Mouse (Mus musculus) liver, embryonic 14.5 days (tissue): Measurements from ENCODE around the gene Iqch. TPM values are rescaled to one million over a fixed set of nuclear protein-coding genes. Genes with fewer than 3 reads are reported as not detected.

ENCODE experiments used
- ATAC-seq: fragments of 200-750 bp; cut with Nextera tagmentation; 2 replicates; pipeline ENCODE4 v1.8.0; 2017; ENCODE audit warnings: moderate number of reproducible peaks, mild to moderate bottlenecking, moderate library complexity; ENCODE audit not compliant: insufficient read depth
- DNase-seq, 3 experiments: peaks; one replicate each; pipeline ENCODE4 v3.0.0-alpha.2; 2012 to 2013; ENCODE audit warnings: low read depth in 3 of 3, low spot score in 3 of 3
- H3K27ac ChIP-seq: fragments of 300-500 bp; sonication (generic); 2 replicates; pipeline ENCODE4 v1.5.1; 2014; ENCODE audit warnings: moderate library complexity, mild to moderate bottlenecking, control low read depth, inconsistent platforms
- H3K27me3 ChIP-seq: fragments of 300-500 bp; sonication (generic); 2 replicates; pipeline ENCODE4 v1.6.1; 2014; ENCODE audit warnings: mild to moderate bottlenecking, low read length, moderate library complexity; ENCODE audit not compliant: control insufficient read depth, insufficient read depth
- H3K36me3 ChIP-seq: fragments of 300-500 bp; sonication (generic); replicated peaks from 2 replicates; pipeline ENCODE4 v1.6.1; 2014; ENCODE audit warnings: low read depth; ENCODE audit not compliant: control insufficient read depth, insufficient read depth
- H3K4me1 ChIP-seq, 2 experiments: fragments of 200-500 bp in 1 of 2; fragments of 300-500 bp in 1 of 2; sonication (generic) in 1 of 2; replicated peaks; 2 replicates each; pipeline ENCODE4 v1.6.1; 2012 to 2014; ENCODE audit warnings: antibody characterized with exemption in 1 of 2, inconsistent platforms in 1 of 2, low read length in 1 of 2; ENCODE audit not compliant: control insufficient read depth in 2 of 2, insufficient read depth in 2 of 2
- H3K4me2 ChIP-seq: fragments of 300-500 bp; sonication (generic); 2 replicates; pipeline ENCODE4 v1.6.1; 2014; ENCODE audit warnings: low read depth, mild to moderate bottlenecking, control low read depth, moderate library complexity
- H3K4me3 ChIP-seq, 2 experiments: fragments of 200-500 bp in 1 of 2; fragments of 300-500 bp in 1 of 2; sonication (generic) in 1 of 2; 2 replicates each; pipeline ENCODE4 v1.5.1; 2012 to 2014; ENCODE audit warnings: low read depth in 2 of 2, low read length in 2 of 2, mild to moderate bottlenecking in 2 of 2, control low read depth in 1 of 2, inconsistent platforms in 1 of 2, moderate library complexity in 1 of 2; ENCODE audit not compliant: insufficient read depth in 1 of 2
- H3K9ac ChIP-seq: fragments of 300-500 bp; sonication (generic); replicated peaks from 2 replicates; pipeline ENCODE4 v1.6.1; 2014; ENCODE audit warnings: mild to moderate bottlenecking, control low read depth, moderate library complexity
- H3K9me3 ChIP-seq: fragments of 300-500 bp; sonication (generic); 2 replicates; pipeline ENCODE4 v1.6.1; 2016; ENCODE audit warnings: low read length, mixed read lengths; ENCODE audit not compliant: control insufficient read depth
- CTCF ChIP-seq: IDR thresholded peaks from 2 replicates; pipeline ENCODE4 v1.5.1; 2016; ENCODE audit warnings: antibody characterized with exemption, low read depth, control low read depth
- EP300 ChIP-seq: IDR thresholded peaks from 2 replicates; pipeline ENCODE4 v1.6.1; 2016; ENCODE audit warnings: antibody characterized with exemption, low read depth
- WGBS: fragments of 180-500 bp; shearing (Covaris S2); extraction: QIAGEN DNeasy Blood & Tissue Kit; methylation state at CpG from one replicate; pipeline ENCODE4 v1.1.7; 2014; ENCODE audit not compliant: insufficient replicate concordance; 5-methylcytosine and 5-hydroxymethylcytosine counted together
- polyA plus RNA-seq, 2 experiments: library from polyadenylated mRNA; depleted of rRNA in 1 of 2; stranded (reverse) in 1 of 2; unstranded in 1 of 2; fragments of >200 nt; fragmentation: Nextera tagmentation in 1 of 2; extraction: Ambion mirVana in 1 of 2; gene quantifications; 2 replicates each; pipeline versions ENCODE4 v1.2.1 to v1.2.3; 2012 to 2014

The Iqch gene
- polyA plus RNA-seq, 2 experiments, result not detected

- TF ChIP-seq EP300 (no peak), CTCF (no peak)
- Histone ChIP-seq H3K9ac (no peak overlapping the region), H3K4me3 (no peak overlapping the region), H3K27me3 (no peaks in the 10 kb centered on the region), H3K4me2 (no peak overlapping the region), H3K9me3 (no peaks in the 10 kb centered on the region), H3K4me1 (no peaks in the 10 kb centered on the region), H3K27ac (no peak overlapping the region), H3K36me3 (no peaks in the 10 kb centered on the region)
- DNase-seq (no peak), ATAC-seq (no peak)
- 12% methylated on average over 6 of the region's 6 CpGs for WGBS
Observed at GRCm38 (mm10) chr9:63571895-63572294, 30.4 kb downstream of the Iqch start.

GRCm38 (mm10) chr9:63568808-63569207 lies 33.5 kb downstream of the Iqch start:
- Histone ChIP-seq H3K4me3 (no peak overlapping the region), H3K36me3 (no peaks in the 10 kb centered on the region), H3K27me3 (no peaks in the 10 kb centered on the region), H3K27ac (no peak overlapping the region), H3K9me3 (no peaks in the 10 kb centered on the region), H3K4me1 (no peaks in the 10 kb centered on the region), H3K9ac (no peak overlapping the region), H3K4me2 (no peak overlapping the region)
- ATAC-seq (no peak), DNase-seq (no peak)
- TF ChIP-seq CTCF (no peak), EP300 (no peak)
- 56% methylated on average over 8 of the region's 8 CpGs for WGBS

GRCm38 (mm10) chr9:63568314-63568713 lies 34.0 kb downstream of the Iqch start:
- H3K9ac ChIP-seq, result no peak overlapping the region
- no peaks in the 10 kb centered on the region for H3K27me3 ChIP-seq
- H3K36me3 ChIP-seq, result no peaks in the 10 kb centered on the region
- no peaks in the 10 kb centered on the region for H3K9me3 ChIP-seq
- H3K4me3 ChIP-seq, result no peak overlapping the region
- WGBS, result 66% methylated on average over 6 of the region's 6 CpGs
- no peaks in the 10 kb centered on the region for H3K4me1 ChIP-seq
- no peak overlapping the region for H3K4me2 ChIP-seq
- no peak overlapping the region for H3K27ac ChIP-seq
- DNase-seq (no peak), ATAC-seq (no peak)
- TF ChIP-seq CTCF (no peak), EP300 (no peak)

- Histone ChIP-seq H3K4me2 (no peak overlapping the region), H3K36me3 (no peaks in the 10 kb centered on the region), H3K9me3 (no peaks in the 10 kb centered on the region), H3K27me3 (no peaks in the 10 kb centered on the region), H3K4me3 (no peak overlapping the region), H3K27ac (no peak overlapping the region), H3K4me1 (no peaks in the 10 kb centered on the region), H3K9ac (no peak overlapping the region)
- ATAC-seq (no peak), DNase-seq (no peak)
- 66% methylated on average over 2 of the region's 2 CpGs for WGBS
- TF ChIP-seq EP300 (no peak), CTCF (no peak)
Observed at GRCm38 (mm10) chr9:63563436-63563835, 38.9 kb downstream of the Iqch start.

GRCm38 (mm10) chr9:63561931-63562330 lies 40.4 kb downstream of the Iqch start:
- Histone ChIP-seq H3K9ac (no peak overlapping the region), H3K4me3 (no peak overlapping the region), H3K9me3 (no peaks in the 10 kb centered on the region), H3K27me3 (no peaks in the 10 kb centered on the region), H3K4me2 (no peak overlapping the region), H3K36me3 (no peaks in the 10 kb centered on the region), H3K27ac (no peak overlapping the region), H3K4me1 (no peaks in the 10 kb centered on the region)
- TF ChIP-seq EP300 (no peak), CTCF (no peak)
- ATAC-seq, result no peak
- 51% methylated on average over 8 of the region's 8 CpGs for WGBS
- no peak for DNase-seq
